In the genomic region with DNA sequence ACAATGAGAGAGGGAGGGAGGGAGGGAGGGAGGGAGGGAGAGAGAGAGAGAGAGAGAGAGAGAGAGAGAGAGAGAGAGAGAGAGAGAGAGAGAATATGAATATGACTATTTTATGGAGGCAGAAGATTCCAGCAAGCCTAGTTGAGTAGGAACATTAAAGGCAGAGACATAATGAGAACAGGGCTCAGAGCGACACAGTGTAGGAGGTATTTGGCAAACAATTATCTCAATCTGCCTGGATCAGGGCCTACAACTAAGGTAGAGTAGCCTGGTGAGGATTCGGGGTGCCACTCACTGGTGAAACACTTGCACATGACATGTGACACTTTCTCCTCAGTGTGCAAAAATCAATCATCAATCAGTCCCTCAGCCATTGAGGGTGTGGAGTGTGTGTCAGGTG, we compare ENCODE assay signal across 14 mouse cellular contexts.
DNase-seq lines count a peak whose midpoint lies in the region.
"Had no signal": no experiment of that assay in that cellular context is flagged by ENCODE, and none has a peak within 500 bp of the region (broad histone marks: within the 10 kb centered on the region; RNA-seq: fewer than 3 reads in every experiment).

No protein-coding gene starts in this region.

- DNase-seq in layer of hippocampus, adult 9-11 months, result peak; percentile 31
- DNase-seq in layer of hippocampus, postnatal 36 days, result no peak
- DNase-seq in right cerebral cortex, adult 18-20 months, result peak; percentile 25
- no peak for DNase-seq in right cerebral cortex, postnatal 10 days (ENCODE audit: low spot score in 2 of 2)
- DNase-seq in lung, postnatal 25 days (ENCODE audit: low spot score), result no peak
- DNase-seq: adrenal gland, adult 2 months; adrenal gland, postnatal 10 days; adrenal gland, postnatal 25 days; cerebellum, adult 11-12 months; cerebellum, adult 2 months; cerebellum, adult 9-10 months; cerebellum, postnatal 10 days; cerebellum, postnatal 25 days; forebrain, postnatal 0 days had no signal

Comparison
In these comparisons a context has a peak if more than half of its experiments do, and no peak if none do; other contexts are left out.
1. DNase-seq: peak in layer of hippocampus, adult 9-11 months (single experiment) and right cerebral cortex, adult 18-20 months (single experiment); none in layer of hippocampus, postnatal 36 days (0 of 2), right cerebral cortex, postnatal 10 days (0 of 2) and lung, postnatal 25 days (single experiment).